Mouse (Mus musculus): ENCODE results near the gene Gm16506.
"Not testable (repeated sequence)": the region's sequence is repeated elsewhere in the genome, so short reads cannot be mapped to it uniquely, and the experiment has no call there.

Gm16506 gene

GRCm38 (mm10) chr14:43727385-43727784 is at the start of gene Gm16506:
TSS of gene Gm16506 (minus strand) at chr14:43727485.
- DNase-seq: not testable (repeated sequence)

- not testable (repeated sequence) for DNase-seq
These were observed 20.3 kb upstream of the Gm16506 start, which contains the start of gene Gm6526 for GRCm38 (mm10) chr14:43747566-43747965. TSS of gene Gm6526 (plus strand) at chr14:43747866.

GRCm38 (mm10) chr14:43697621-43698020 is 29.7 kb downstream of the Gm16506 start, which contains the start of gene Gm7324:
TSS of gene Gm7324 (plus strand) at chr14:43697828.
- not testable (repeated sequence) for DNase-seq

GRCm38 (mm10) chr14:43677099-43677498 is 50.2 kb downstream of the Gm16506 start, which contains the start of gene Gm8165:
TSS of gene Gm8165 (minus strand) at chr14:43677199.
- DNase-seq: not testable (repeated sequence)
